Mouse (Mus musculus) heart, adult 11 months (tissue): ENCODE measurements around the gene Vcp.
A peak's percentile ranks its signal among the peaks of the same experiment; 100 is the strongest.

Experiments
- DNase-seq: peaks from one replicate; pipeline ENCODE4 v3.0.0; 2022

Vcp gene

GRCm38 (mm10) chr4:43000141-43000986, at the start of gene Vcp:
TSS of gene Vcp (minus strand) at chr4:43000507.
- DNase-seq, result peak; percentile 100

GRCm38 (mm10) chr4:43047231-43047630, 46.9 kb upstream of the Vcp start:
- peak; percentile 97 for DNase-seq

GRCm38 (mm10) chr4:43046607-43047006, 46.3 kb upstream of the Vcp start:
- DNase-seq, result peak; percentile 79

- peak; percentile 100 for DNase-seq
These were observed 45.5 kb upstream of the Vcp start, which contains the start of gene Fam214b for GRCm38 (mm10) chr4:43045659-43046302. TSS of gene Fam214b (minus strand) at chr4:43046220.

- DNase-seq, result no peak
These were observed 45.0 kb upstream of the Vcp start for GRCm38 (mm10) chr4:43045285-43045658.

- DNase-seq, result peak; percentile 99
These were observed 44.4 kb upstream of the Vcp start for GRCm38 (mm10) chr4:43044673-43045072.

GRCm38 (mm10) chr4:43043644-43044357, 43.5 kb upstream of the Vcp start:
- peak; percentile 99 for DNase-seq

DNA sequence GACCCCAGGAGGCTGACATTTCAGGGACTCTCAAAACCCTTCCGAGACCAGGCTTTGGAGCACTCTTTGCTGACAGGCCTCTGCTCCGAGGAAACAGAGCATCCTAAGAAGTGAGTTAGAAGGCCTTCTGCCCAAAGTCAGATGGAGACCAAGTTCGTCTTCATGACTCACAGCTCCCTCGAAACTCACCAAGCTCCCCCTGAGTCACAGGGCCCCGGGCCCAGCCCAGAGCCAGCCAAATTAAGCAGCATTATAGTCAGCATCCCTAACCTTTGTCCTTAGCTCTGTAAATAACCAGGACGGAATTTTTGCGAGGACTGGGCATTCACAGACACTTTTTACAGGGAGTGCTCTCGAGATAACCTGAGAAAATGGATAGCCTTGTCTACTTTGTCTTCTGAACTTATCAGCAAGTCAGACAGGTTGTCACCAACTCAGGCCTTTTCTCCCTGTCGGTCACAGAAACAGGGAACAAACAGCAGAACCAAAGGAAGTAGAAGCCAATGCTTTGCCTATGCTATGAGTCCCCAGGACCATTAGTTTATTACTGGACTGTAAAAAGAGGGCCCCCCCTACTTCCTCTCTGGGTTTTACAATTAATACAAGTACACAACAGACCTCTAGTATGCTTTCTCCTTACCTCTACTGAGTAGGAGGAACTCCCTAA, 40.7 kb upstream of the Vcp start:
- DNase-seq, result peak; percentile 91

- DNase-seq, result peak; percentile 100
These were observed 39.8 kb upstream of the Vcp start for GRCm38 (mm10) chr4:43040114-43040572.

- DNase-seq, result no peak
These were observed 39.3 kb upstream of the Vcp start for GRCm38 (mm10) chr4:43039609-43040008.

DNA sequence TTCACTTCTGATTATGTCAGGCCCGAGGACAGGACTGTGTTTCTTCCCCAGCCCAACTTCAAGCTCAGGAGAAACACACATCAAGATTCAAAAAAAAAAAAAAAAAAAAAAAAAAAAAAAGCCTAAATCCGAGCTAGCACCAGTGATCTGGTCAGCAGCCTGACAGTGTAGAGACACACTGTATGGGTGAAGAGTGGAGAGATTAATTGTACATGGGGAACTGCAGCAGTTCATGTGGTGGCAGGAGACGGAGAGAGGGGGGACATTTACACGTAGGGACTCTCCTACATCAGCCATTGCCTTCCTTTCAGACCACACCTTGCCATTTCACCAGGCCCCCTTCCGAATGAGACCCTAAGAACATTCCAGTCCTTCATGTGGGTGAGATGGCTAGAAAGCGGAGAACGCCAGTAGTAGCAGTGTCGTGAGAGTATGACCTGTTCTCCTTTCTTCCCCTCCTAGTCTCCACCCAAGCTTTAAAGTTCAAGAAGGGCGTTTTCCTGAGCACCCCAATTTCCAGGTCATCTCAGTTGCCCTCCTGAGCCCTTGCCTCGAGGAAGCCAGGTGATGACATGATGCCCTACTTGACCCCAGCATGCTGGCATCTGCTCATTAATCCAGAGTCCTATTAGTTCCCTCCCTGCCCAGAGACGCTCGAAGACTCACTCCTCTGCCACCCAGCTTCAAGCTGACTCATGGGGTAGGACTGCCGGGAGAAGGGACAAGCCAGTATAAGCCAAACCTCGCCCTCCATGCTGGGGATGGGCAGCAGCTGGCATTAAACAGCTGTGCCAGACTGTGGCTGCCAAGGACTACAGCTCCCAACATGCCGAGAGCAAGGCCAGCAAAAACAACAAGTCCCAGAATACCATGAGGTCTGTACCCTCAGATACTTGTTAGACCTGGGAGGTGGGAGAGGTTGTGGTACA, 38.5 kb upstream of the Vcp start:
- peak; percentile 97 for DNase-seq

- peak; percentile 85 for DNase-seq
These were observed 37.7 kb upstream of the Vcp start for GRCm38 (mm10) chr4:43037860-43038566.

DNA sequence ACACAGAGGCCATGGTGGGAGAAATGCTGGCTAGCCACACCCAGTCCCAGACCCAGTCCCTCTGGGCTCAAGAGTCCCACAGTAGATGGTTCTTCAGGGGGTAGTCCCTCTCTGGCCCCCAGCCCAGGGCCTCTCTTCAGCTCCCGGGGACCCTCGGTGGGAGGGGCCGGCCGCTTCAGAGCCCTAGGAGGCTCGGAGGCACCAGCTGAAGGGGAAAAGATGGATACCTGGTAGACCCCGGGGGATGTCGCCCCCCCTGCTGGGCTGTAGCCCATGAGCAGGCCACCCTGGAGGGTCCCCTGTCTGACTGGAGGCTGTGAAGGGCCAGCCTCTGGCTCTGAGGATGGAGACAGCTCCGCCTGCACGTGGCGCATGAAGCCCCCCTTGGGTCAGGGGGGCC, 36.0 kb upstream of the Vcp start:
- peak; percentile 94 for DNase-seq

GRCm38 (mm10) chr4:43035851-43036250, 35.5 kb upstream of the Vcp start:
- DNase-seq, result peak; percentile 92

- peak; percentile 87 for DNase-seq
These were observed 33.2 kb upstream of the Vcp start for GRCm38 (mm10) chr4:43033481-43033880.

GRCm38 (mm10) chr4:43032501-43032900, 32.2 kb upstream of the Vcp start:
- DNase-seq, result peak; percentile 92

GRCm38 (mm10) chr4:43031237-43031995, 31.1 kb upstream of the Vcp start, which contains the start of gene Stoml2:
TSS of gene Stoml2 (minus strand) at chr4:43031710.
- DNase-seq, result peak; percentile 99

GRCm38 (mm10) chr4:43030780-43031230, 30.5 kb upstream of the Vcp start:
- peak; percentile 88 for DNase-seq

GRCm38 (mm10) chr4:43030352-43030751, 30.0 kb upstream of the Vcp start:
- DNase-seq, result peak; percentile 85

DNA sequence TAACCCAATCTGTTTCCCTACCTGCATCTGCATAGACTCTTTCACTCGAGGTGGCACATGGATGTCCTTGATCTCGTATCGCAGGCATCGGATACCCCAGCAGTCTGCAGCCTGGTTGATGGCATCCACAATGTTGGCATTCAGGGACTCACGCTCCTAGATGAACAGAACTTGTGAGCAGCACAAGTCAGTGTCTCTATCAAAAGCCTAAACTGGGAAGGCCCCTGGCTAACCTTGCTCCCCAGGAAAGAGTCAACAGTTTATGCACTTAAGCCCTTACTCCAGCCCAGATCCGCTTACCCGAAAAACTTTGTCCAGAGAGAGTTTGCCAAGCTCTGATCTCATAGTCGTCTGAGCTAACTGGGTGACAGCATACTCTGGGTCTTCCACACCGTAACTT, 29.4 kb upstream of the Vcp start:
- peak; percentile 86 for DNase-seq
